Mouse (Mus musculus): Measurements from ENCODE around the gene Serpina10. TPM values are rescaled to one million over a fixed set of nuclear protein-coding genes. Genes with fewer than 3 reads are reported as not detected.

The Serpina10 gene
- not detected for polyA plus RNA-seq (2017; shearing (Covaris generic))

GRCm38 (mm10) chr12:103631203-103631612, at the start of gene Serpina10:
Serpina10 (minus strand) TSS chr12:103631444.

DNA sequence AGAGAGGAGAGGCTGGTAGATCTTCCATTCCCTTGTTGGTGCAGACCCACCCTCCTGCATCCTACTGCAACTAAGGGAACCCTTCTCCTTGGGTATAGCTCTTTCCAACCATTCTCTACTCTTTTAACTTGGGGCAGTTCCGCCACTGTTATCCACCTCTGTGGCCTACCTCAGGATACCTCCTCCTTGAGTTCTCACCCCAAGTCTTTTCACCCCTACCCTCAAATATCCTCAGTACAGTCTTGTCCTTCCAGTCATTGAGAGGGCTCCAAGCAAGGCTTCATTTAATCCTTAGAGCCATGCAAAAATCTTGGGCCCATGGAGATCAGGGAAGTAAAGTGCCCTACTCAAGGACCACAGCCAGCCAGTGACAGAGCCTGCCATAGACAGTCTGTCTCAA, 44.8 kb upstream of the Serpina10 start, which contains the start of gene Serpina16:
TSS of gene Serpina16 (minus strand) at position 101 of the 400 bp plus-strand sequence.

DNA sequence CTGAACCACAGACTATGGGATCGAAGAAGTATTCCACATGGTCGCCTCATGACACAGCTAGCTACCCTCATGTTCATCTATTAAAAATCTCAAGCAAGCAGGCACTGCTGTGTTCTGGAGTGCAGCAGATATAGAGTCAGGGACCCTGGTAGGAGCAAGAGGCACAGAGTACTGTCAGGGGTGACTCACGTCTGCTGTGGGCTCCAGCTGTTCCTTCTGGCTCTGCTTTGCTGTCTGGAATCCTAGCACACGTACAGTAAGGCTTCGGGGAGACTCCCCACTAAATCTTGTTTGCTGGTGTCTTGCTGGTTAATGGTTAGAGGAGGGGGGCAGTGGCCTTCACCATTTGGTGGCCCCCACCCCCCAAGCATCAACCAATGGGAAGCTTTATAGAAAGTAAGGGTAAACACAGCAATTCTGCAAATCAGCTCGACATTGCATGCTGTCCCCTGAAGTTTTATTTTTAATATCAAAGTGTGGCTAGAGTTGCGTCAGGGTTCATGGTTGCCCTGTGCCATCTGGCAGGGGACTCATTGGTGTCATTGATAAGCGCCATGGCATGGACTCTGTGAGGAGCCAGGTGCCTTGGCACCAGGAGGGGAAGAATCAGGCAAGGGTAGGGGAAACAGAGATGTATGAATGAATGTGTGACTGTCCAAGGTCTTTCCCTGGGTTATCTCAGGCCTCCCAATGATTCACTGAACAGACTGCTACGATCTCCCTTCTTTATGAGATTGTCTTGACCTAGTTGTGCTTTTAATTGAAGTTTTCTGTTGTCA, 25.8 kb upstream of the Serpina10 start, which contains the start of gene Serpina6:
TSS of gene Serpina6 (minus strand) at position 365 of the 779 bp plus-strand sequence.

Other genes starting within 250 kb of the Serpina10 start
- gene Otub2, start 242.8 kb downstream of the Serpina10 start, polyA plus RNA-seq (2017; shearing (Covaris generic)), result 4.7 TPM
- 1.5 TPM for gene 9330161L09Rik, start 223.6 kb downstream of the Serpina10 start, polyA plus RNA-seq (2017; shearing (Covaris generic))
- gene Ddx24, start 205.6 kb downstream of the Serpina10 start, polyA plus RNA-seq (2017; shearing (Covaris generic)), result 212 TPM
- gene Ifi27, start 197.2 kb downstream of the Serpina10 start, polyA plus RNA-seq (2017; shearing (Covaris generic)), result 301 TPM
- gene Ifi27l2a, start 187.8 kb downstream of the Serpina10 start, polyA plus RNA-seq (2017; shearing (Covaris generic)), result 299 TPM
- not detected for gene Ifi27l2b, start 174.2 kb downstream of the Serpina10 start, polyA plus RNA-seq (2017; shearing (Covaris generic))
- gene Ppp4r4, start 99.2 kb downstream of the Serpina10 start, polyA plus RNA-seq (2017; shearing (Covaris generic)), result not detected
- not detected for gene Serpina6, start 25.8 kb upstream of the Serpina10 start, polyA plus RNA-seq (2017; shearing (Covaris generic))
- gene Serpina16, start 44.7 kb upstream of the Serpina10 start, polyA plus RNA-seq (2017; shearing (Covaris generic)), result not detected
- not detected for gene Serpina1f, start 64.1 kb upstream of the Serpina10 start, polyA plus RNA-seq (2017; shearing (Covaris generic))
- not detected for gene Serpina1d, start 142.1 kb upstream of the Serpina10 start, polyA plus RNA-seq (2017; shearing (Covaris generic))
- not detected for gene Serpina1b, start 198.9 kb upstream of the Serpina10 start, polyA plus RNA-seq (2017; shearing (Covaris generic))
- not detected for gene Serpina1a, start 232.1 kb upstream of the Serpina10 start, polyA plus RNA-seq (2017; shearing (Covaris generic))